Mouse (Mus musculus): Measurements from ENCODE around the gene Dapk1.

DNA sequence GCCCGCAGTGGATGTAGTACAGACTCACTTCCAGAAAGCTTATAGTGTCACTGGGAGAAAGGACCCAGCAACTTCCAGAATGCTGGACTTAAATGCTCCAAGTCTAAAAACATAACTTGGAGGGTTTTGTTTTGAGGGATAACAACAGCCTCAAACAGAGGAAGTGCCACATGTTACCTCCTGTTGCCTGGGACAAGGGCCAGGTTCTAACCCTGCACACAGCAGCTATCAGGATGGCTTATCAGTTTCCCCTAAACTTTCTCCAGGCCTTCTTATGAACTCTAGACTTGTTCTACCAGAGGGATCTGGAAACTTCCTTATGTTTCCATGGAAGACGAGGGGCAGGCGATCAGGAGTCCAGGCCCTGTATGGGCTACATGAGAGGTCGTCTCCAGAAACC is 85.7 kb downstream of the Dapk1 start:
- TF ChIP-seq GATA1 (IDR thresholded peaks at IDR 0.05; ENCODE audit: borderline replicate concordance, low read length) (no peak), FLI1 (IDR thresholded peaks at IDR 0.05; ENCODE audit: low read length) (no peak)
